Mouse (Mus musculus) ES-E14 (cell line): ENCODE data around the gene Taf6. TPM values are rescaled to one million over a fixed set of nuclear protein-coding genes. Genes with fewer than 3 reads are reported as not detected.

Source experiments
- DNase-seq: peaks from one replicate; pipeline ENCODE4 v3.0.0-alpha.2; 2013; ENCODE audit warnings: low read depth, low spot score
- H3K27ac ChIP-seq: 2 replicates; pipeline ENCODE4 v1.5.1; 2012; ENCODE audit warnings: low read depth, mild to moderate bottlenecking, low read length, moderate library complexity, mixed read lengths; ENCODE audit not compliant: poor library complexity, insufficient read depth, severe bottlenecking
- H3K36me3 ChIP-seq: 2 replicates; pipeline ENCODE4 v1.6.1; 2012; ENCODE audit warnings: mild to moderate bottlenecking, low read length, moderate library complexity, mixed read lengths; ENCODE audit not compliant: control insufficient read depth, poor library complexity, insufficient read depth, severe bottlenecking
- H3K4me1 ChIP-seq, 2 experiments: fragments of 150-350 bp in 1 of 2; sonication (generic) in 1 of 2; 2 replicates each; pipeline ENCODE4 v1.6.1; 2012; ENCODE audit warnings: low read length in 2 of 2, mild to moderate bottlenecking in 1 of 2, mixed read lengths in 1 of 2; ENCODE audit not compliant: control insufficient read depth in 2 of 2, insufficient read depth in 2 of 2, poor library complexity in 1 of 2
- H3K4me3 ChIP-seq, 2 experiments: fragments of 150-350 bp in 1 of 2; sonication (generic) in 1 of 2; 2 replicates each; pipeline ENCODE4 v1.5.1; 2012; ENCODE audit warnings: low read length in 2 of 2, low read depth in 1 of 2, mild to moderate bottlenecking in 1 of 2, mixed read lengths in 1 of 2; ENCODE audit not compliant: insufficient read depth in 1 of 2, poor library complexity in 1 of 2, severe bottlenecking in 1 of 2
- H3K9ac ChIP-seq: 2 replicates; pipeline ENCODE4 v1.6.1; 2012; ENCODE audit warnings: low read depth, mild to moderate bottlenecking, low read length, mixed read lengths; ENCODE audit not compliant: poor library complexity, insufficient read depth, severe bottlenecking
- H3K9me3 ChIP-seq: fragments of 150-350 bp; sonication (generic); 2 replicates; pipeline ENCODE4 v1.6.1; 2012; ENCODE audit warnings: low read depth, mild to moderate bottlenecking, low read length; ENCODE audit not compliant: control insufficient read depth, insufficient read depth
- CHD2 ChIP-seq: IDR thresholded peaks from 2 replicates; pipeline ENCODE4 v1.6.1; 2014; ENCODE audit warnings: mild to moderate bottlenecking, low read depth, low read length, inconsistent platforms
- HCFC1 ChIP-seq: IDR thresholded peaks from 2 replicates; pipeline ENCODE4 v1.6.1; 2012; ENCODE audit warnings: low read length, inconsistent platforms, borderline replicate concordance; ENCODE audit not compliant: insufficient read depth
- MAFK ChIP-seq: IDR thresholded peaks from 2 replicates; pipeline ENCODE4 v1.6.1; 2014; ENCODE audit warnings: mild to moderate bottlenecking, low read depth, low read length, inconsistent platforms; ENCODE audit not compliant: insufficient read depth
- ZC3H11A ChIP-seq: IDR thresholded peaks from 2 replicates; pipeline ENCODE4 v1.6.1; 2012; ENCODE audit warnings: low read depth, mild to moderate bottlenecking, inconsistent platforms, low read length, borderline replicate concordance
- ZNF384 ChIP-seq: IDR thresholded peaks from 2 replicates; pipeline ENCODE4 v1.6.1; 2012; ENCODE audit warnings: low read depth, low read length, inconsistent platforms
- in situ Hi-C, 2 experiments: fragments of 600-800 bp; cut with MboI; formaldehyde crosslinking; loops; one replicate each; pipeline ENCODE4 v1.15.1; 2025; ENCODE audit warnings: low sequenced_read_pairs in 2 of 2, inconsistent platforms in 1 of 2; ENCODE audit not compliant: unreplicated experiment in 2 of 2
- total RNA-seq: library from RNA; depleted of rRNA; stranded (reverse); fragments of 300-350 nt; gene quantifications from 2 replicates; pipeline ENCODE4 v1.2.3, GENCODE M21; 2012

Taf6 gene
- total RNA-seq, 1 experiment: 59.3 TPM

DNA sequence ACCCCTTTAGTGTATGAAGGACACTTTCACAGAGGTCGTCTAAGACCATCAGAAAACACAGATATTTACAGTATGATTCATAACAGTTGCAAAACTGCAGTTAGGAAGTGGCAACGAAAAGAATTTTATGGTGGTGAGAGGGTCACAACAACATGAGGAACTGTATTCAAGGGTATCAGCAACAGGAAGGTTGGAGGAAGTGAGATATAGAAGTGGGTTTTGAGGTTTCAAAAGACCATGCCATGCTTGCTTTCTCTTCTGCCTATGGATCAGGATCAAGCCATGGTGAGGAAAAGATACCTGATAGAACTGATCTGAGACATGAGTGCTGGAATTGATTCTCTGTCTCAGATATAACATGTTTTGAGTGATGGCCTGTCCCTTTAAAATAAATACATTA, 40.1 kb upstream of the Taf6 start:
- Histone ChIP-seq H3K36me3 (no peaks in the 10 kb centered on the region), H3K4me1 (no peaks in the 10 kb centered on the region), H3K27ac (no peak overlapping the region), H3K9me3 (no peaks in the 10 kb centered on the region), H3K9ac (no peak overlapping the region), H3K4me3 (no peak overlapping the region)
- in situ Hi-C loops: no loop called here
- TF ChIP-seq ZNF384 (no peak), MAFK (no peak), HCFC1 (no peak), ZC3H11A (no peak), CHD2 (no peak)
- DNase-seq: no peak

GRCm38 (mm10) chr5:138226491-138226890, 39.2 kb upstream of the Taf6 start:
- Histone ChIP-seq H3K9me3 (no peaks in the 10 kb centered on the region), H3K9ac (no peak overlapping the region), H3K36me3 (no peaks in the 10 kb centered on the region), H3K4me3 (no peak overlapping the region), H3K27ac (no peak overlapping the region), H3K4me1 (no peaks in the 10 kb centered on the region)
- no peak for TF ChIP-seq MAFK
- no peak for DNase-seq
- in situ Hi-C loops: no loop called here

DNA sequence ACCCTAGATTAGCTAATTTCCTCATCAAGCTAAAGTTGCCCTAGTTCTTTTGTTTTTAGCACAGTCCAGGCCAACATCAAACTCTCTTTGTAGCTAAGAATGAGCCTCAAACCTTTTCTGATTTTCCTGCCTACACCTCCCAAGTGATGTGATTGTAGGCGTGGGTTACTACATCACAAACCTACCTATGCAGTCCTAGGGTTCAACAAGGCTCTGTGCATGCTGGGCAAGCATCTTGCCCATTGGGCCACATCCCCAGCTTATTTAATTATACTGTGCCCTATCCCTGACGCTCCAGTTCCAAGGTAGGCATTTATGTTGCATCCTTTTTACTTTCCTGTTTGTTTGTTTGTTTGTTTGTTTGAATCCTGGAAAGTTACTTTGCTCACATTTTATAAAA, 38.4 kb upstream of the Taf6 start, which contains the start of gene Nxpe5:
Gene Nxpe5 (plus strand): TSS at position 199 of the 400 bp plus-strand sequence.
- Histone ChIP-seq H3K4me3 (no peak within 1 kb of the TSS), H3K4me1 (no peaks in the 10 kb centered on the region), H3K27ac (no peak within 1 kb of the TSS), H3K9me3 (no peaks in the 10 kb centered on the region), H3K36me3 (no peaks in the 10 kb centered on the region), H3K9ac (no peak within 1 kb of the TSS)
- no peak for DNase-seq
- TF ChIP-seq ZC3H11A (no peak), HCFC1 (no peak), ZNF384 (no peak), MAFK (no peak), CHD2 (no peak)
- in situ Hi-C loops: no loop called here

- TF ChIP-seq ZC3H11A (no peak), CHD2 (no peak), HCFC1 (no peak), ZNF384 (no peak), MAFK (no peak)
- Histone ChIP-seq H3K27ac (no peak overlapping the region), H3K4me1 (no peaks in the 10 kb centered on the region), H3K9ac (no peak overlapping the region), H3K4me3 (no peak overlapping the region), H3K9me3 (no peaks in the 10 kb centered on the region), H3K36me3 (no peaks in the 10 kb centered on the region)
- in situ Hi-C loops: no loop called here
- DNase-seq: no peak
These were observed 36.0 kb upstream of the Taf6 start for GRCm38 (mm10) chr5:138223287-138223686.

DNA sequence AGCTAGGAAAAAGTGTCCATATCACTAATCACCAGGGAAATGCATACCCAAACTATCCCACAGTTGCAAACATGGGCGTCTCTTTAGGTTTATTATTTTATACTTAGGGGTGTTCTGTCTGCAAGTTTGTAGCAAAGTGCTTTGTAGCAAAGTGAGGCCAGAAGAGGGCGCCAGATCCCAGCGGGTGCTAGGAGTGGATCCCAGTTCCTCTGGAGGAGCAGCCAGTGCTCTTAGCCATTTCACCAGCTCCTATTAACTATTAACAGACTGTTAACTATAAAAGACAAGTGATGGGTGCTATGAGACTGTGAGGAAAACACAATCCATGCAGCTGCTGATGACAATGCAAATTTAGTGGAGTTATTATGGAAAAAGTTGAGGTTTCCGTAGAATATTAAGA, 34.9 kb upstream of the Taf6 start:
- peak; percentile 72 for DNase-seq
- no peaks in the 10 kb centered on the region for H3K36me3 ChIP-seq
- H3K9me3 ChIP-seq: no peaks in the 10 kb centered on the region

More for the DNA sequence above, 34.9 kb upstream of the Taf6 start:
- in situ Hi-C loops: no loop called here
- Histone ChIP-seq H3K27ac (no peak overlapping the region), H3K4me1 (no peaks in the 10 kb centered on the region), H3K4me3 (no peak overlapping the region), H3K9ac (no peak overlapping the region)
- TF ChIP-seq ZC3H11A: peak; percentile 53; the same call in 1 of the 2 replicates
- TF ChIP-seq ZNF384: no peak
- TF ChIP-seq HCFC1: no peak
- no peak for TF ChIP-seq MAFK
- TF ChIP-seq CHD2: no peak
